Mouse (Mus musculus): ENCODE data around the gene Ift43.

The Ift43 gene

GRCm38 (mm10) chr12:86174369-86174768 is 92.0 kb downstream of the Ift43 start:
- no peak for DNase-seq (ENCODE audit: low read depth)

- no peak for DNase-seq (ENCODE audit: low read depth)
Measured at GRCm38 (mm10) chr12:86175476-86175942, 93.2 kb downstream of the Ift43 start.

DNA sequence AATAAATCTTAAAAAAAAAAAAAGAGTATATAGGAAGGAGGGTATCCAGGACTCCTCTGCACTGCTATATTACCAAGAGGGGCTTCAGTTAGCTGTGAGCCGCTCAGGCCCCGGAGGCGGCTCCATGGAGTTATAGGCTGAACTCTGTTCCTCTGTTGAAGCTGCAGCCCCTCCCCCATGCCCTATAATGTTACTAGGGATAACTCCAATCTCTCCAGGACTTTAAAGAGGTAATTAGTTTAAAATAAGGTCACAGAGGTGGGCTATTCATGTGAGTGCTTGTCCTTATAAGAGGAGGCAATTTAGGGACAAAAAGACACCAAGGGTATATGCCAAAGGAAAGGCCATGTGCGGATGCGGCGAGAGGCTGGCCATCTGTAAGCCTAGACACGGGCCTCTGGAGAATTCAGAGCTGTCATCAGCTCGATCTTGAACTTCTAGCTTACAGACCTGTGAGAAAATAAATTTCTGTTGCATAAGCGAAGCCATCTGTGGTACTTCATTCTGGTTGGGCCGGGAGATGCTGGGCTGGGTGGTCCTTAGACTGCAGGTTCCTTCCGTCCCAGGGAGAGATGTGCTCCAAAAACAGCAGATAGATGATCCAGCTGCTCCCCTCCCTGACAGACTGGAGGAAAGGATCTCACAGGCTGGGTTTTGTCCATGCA is 94.5 kb downstream of the Ift43 start:
- no peak for DNase-seq (ENCODE audit: low read depth)

DNA sequence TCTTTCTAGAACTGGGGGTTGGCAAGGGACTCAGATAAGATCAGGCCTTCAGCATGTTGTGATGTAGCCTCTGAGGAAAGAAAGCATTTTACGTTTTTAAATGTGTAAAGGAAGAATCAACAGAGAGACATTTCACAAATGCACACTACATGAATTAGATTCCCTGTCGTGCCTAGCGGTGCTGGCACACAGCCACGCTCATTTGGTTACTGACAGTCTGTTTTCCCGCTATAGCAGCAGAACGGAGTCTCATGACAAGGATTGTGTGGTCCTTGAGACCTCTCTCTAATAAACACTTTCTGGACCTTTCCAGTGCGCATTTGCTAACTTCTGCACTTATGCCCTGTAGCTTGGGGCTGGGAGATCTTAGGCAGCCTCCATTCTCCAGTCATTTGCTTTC is 96.9 kb downstream of the Ift43 start:
- DNase-seq (ENCODE audit: low read depth), result no peak

DNA sequence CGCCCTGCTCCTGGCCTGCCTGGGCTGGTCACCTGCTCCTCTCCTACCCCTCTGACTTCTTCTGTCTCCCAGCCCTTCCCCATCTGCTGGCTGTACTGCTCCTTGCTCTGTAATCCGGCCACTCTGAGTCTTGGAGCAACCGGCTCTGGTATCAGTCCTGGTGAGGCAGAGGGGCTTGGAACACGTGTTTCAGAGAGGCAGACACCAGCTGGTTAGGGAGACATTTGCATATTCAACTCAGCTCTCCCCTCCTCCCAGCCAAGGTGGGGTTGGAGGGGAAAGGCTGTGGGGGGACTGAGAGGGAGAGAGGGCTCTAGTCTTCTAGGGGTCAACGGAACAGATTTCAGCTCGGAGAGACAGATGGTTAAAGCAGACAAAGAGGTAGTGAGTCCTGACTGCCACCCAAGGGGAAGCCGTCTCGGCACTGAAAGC is 99.0 kb downstream of the Ift43 start:
- no peak for DNase-seq (ENCODE audit: low read depth)

DNA sequence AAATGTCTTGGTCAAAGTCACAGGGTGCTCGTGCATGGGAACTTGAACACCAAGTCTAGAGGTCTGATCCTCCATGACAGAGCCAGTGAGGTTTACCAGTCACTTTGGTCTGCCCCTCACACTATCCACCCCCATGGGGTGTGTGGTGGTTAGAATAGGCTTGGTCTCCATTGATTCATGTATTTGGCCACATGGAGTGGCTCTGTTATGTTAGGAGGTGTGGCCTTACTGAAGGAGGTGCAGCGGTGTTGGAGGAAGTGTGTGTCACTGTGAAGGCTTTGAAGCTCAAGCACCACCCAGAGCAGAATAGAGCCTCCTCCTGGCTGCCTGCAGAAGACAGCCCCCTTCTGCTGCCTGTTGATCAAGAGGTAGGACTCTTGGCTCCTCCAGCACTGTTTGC is 99.5 kb downstream of the Ift43 start:
- no peak for DNase-seq (ENCODE audit: low read depth)

DNA sequence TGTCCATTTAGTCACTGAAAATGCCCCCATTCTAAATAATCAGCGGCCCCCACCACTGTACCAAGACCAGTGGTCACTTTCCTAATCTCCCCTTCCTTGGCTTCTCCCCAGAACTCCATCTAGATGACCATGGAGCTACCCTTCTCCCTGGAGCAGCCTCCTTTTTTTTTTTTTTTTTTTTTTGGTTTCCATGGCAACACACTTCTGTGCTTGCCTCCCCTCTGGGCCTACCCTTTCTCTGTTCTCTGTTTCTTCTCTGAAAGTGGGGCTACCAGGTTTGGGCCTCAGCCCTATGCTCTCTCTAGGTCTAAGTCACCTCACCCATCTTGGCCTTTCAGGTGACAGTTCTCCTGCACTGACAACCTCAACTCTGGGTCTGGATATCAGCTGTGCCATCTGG is 100.1 kb downstream of the Ift43 start:
- no peak for DNase-seq (ENCODE audit: low read depth)

DNA sequence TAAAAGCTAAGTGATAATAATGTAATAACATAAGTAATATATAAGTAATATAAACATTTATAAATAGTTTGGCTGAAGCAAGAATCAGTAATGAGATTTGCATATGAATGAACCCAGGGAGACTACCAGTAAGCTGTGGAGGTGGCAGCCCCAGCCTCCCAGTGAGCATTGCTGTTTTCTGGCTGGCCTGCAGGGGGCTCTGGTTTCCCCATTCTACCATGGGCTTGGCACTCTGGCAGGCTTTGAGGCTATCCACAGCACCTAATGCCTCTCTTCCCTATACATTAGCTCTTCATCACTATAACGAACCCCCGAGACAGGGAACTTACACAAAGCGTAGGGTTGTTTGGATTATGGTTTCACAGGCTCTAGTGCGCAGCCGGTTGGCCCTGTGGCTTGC is 105.8 kb downstream of the Ift43 start:
- no peak for DNase-seq (ENCODE audit: low read depth)

GRCm38 (mm10) chr12:86189601-86190323 is 107.4 kb downstream of the Ift43 start:
- DNase-seq (ENCODE audit: low read depth), result no peak

DNA sequence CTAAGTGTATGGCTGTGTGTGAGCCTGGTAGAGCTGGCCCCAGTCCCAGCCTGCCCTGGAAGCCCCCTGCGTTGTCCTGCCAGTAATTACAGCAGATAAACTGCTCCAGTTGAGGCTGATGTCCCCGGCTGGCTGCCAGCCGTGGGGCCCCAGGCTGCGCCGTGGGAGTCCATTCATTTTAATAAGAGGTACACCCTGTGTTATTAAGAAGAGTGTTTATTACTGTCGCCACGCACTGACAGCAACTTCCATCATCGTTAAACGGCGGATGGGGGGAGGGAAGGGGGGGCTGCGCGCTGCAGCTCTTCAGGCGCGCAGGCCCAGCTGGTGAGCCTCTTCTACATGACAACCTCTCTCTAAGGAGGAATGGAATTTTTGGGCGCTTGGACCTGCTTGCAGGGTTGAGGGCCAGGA is 109.7 kb downstream of the Ift43 start:
- no peak for DNase-seq (ENCODE audit: low read depth)

- no peak for DNase-seq (ENCODE audit: low read depth)
Measured at GRCm38 (mm10) chr12:86196944-86197343, 114.6 kb downstream of the Ift43 start.

GRCm38 (mm10) chr12:86203443-86204057 is 121.2 kb downstream of the Ift43 start:
- DNase-seq (ENCODE audit: low read depth), result no peak

GRCm38 (mm10) chr12:86211099-86211520 is 128.8 kb downstream of the Ift43 start:
- DNase-seq (ENCODE audit: low read depth), result no peak

Data from c-Kit-positive CD71-negative TER-119-negative erythroid progenitor cells, embryonic 14.5 days (primary cell).